Mouse (Mus musculus) C2C12 (cell line): Measurements from ENCODE around the gene Cnot4. TPM values are rescaled to one million over a fixed set of nuclear protein-coding genes. Genes with fewer than 3 reads are reported as not detected.

Source experiments
- H3K27me3 ChIP-seq: one replicate; pipeline ENCODE4 v1.6.1; 2011; ENCODE audit not compliant: control insufficient read depth, insufficient read depth, insufficient read length
- H3K36me3 ChIP-seq: one replicate; pipeline ENCODE4 v1.6.1; 2011; ENCODE audit not compliant: control insufficient read depth, insufficient read depth
- H3K4me3 ChIP-seq: one replicate; pipeline ENCODE4 v1.5.1; 2011; ENCODE audit warnings: mild to moderate bottlenecking, control low read depth; ENCODE audit not compliant: poor library complexity, insufficient read depth, severe bottlenecking
- H3K79me2 ChIP-seq: one replicate; pipeline ENCODE4 v1.6.1; 2011; ENCODE audit not compliant: control insufficient read depth, insufficient read depth
- H3K79me3 ChIP-seq: one replicate; pipeline ENCODE4 v1.6.1; 2011; ENCODE audit warnings: low read depth, control low read depth
- H3ac ChIP-seq: one replicate; pipeline ENCODE3; 2011; ENCODE audit warnings: low read depth; ENCODE audit not compliant: control insufficient read depth, insufficient read length
- CEBPB ChIP-seq: IDR thresholded peaks from one replicate; pipeline ENCODE4 v1.6.1; 2011; ENCODE audit warnings: low read depth, mild to moderate bottlenecking, control low read depth, moderate library complexity
- CTCF ChIP-seq: IDR thresholded peaks from one replicate; pipeline ENCODE4 v1.5.1; 2011; ENCODE audit not compliant: control insufficient read depth, insufficient read depth, insufficient read length
- FOSL1 ChIP-seq: IDR thresholded peaks from one replicate; pipeline ENCODE4 v1.8.0; 2011; ENCODE audit warnings: mild to moderate bottlenecking, low read length; ENCODE audit not compliant: poor library complexity, insufficient read depth, severe bottlenecking
- MAX ChIP-seq: IDR thresholded peaks from one replicate; pipeline ENCODE4 v1.6.1; 2011; ENCODE audit warnings: mild to moderate bottlenecking, control low read depth
- MYOD1 ChIP-seq: IDR thresholded peaks from one replicate; pipeline ENCODE4 v1.6.1; 2011; ENCODE audit warnings: low read depth; ENCODE audit not compliant: control insufficient read depth, insufficient read length
- MYOG ChIP-seq: IDR thresholded peaks from one replicate; pipeline ENCODE4 v1.6.1; 2011; ENCODE audit not compliant: control insufficient read depth, insufficient read length; ENCODE audit errors: extremely low read depth
- USF1 ChIP-seq: IDR thresholded peaks from one replicate; pipeline ENCODE4 v1.6.1; 2011; ENCODE audit warnings: low read depth, mild to moderate bottlenecking, control low read depth, moderate library complexity
- polyA plus RNA-seq: library from polyadenylated mRNA; unstranded; fragments of >200 nt; fragmentation: generic; extraction: Trizol; gene quantifications from one replicate; pipeline ENCODE4 v1.2.1, GENCODE M21; 2012; ENCODE audit warnings: missing spikeins

Gene Cnot4
- polyA plus RNA-seq, 1 experiment: 7.0 TPM

GRCm38 (mm10) chr6:34989263-34989662 lies 144.3 kb downstream of the Cnot4 start:
- TF ChIP-seq FOSL1 (no peak), MAX (no peak), USF1 (no peak), MYOD1 (no peak), MYOG (no peak), CEBPB (no peak)
- Histone ChIP-seq H3K79me3 (no peaks in the 10 kb centered on the region), H3K36me3 (no peaks in the 10 kb centered on the region), H3K4me3 (no peak overlapping the region), H3K79me2 (no peaks in the 10 kb centered on the region), H3ac (no peak overlapping the region), H3K27me3 (no peaks in the 10 kb centered on the region)

- Histone ChIP-seq H3K27me3 (peaks cover 4% of the 10 kb centered on the region), H3K79me2 (no peaks in the 10 kb centered on the region), H3K36me3 (no peaks in the 10 kb centered on the region), H3ac (no peak within 1 kb of the TSS), H3K79me3 (no peaks in the 10 kb centered on the region), H3K4me3 (no peak within 1 kb of the TSS)
- TF ChIP-seq CTCF (no peak), MYOG (no peak), MYOD1 (no peak)
These were observed 145.3 kb downstream of the Cnot4 start, which contains the start of gene Slc23a4 for GRCm38 (mm10) chr6:34988081-34988761. TSS of gene Slc23a4 (minus strand) at chr6:34988404.

- no peaks in the 10 kb centered on the region for H3K79me3 ChIP-seq
- H3K4me3 ChIP-seq: no peak overlapping the region
- no peaks in the 10 kb centered on the region for H3K36me3 ChIP-seq
- TF ChIP-seq MYOG: no peak
- TF ChIP-seq CEBPB: peak; percentile 39
- H3ac ChIP-seq: no peak overlapping the region
- peaks cover 4% of the 10 kb centered on the region for H3K27me3 ChIP-seq
- no peaks in the 10 kb centered on the region for H3K79me2 ChIP-seq
These were observed 146.4 kb downstream of the Cnot4 start for GRCm38 (mm10) chr6:34987085-34987645.

GRCm38 (mm10) chr6:34980661-34981060 lies 152.9 kb downstream of the Cnot4 start:
- no peak for TF ChIP-seq MAX
- TF ChIP-seq MYOG: no peak
- TF ChIP-seq MYOD1: no peak
- no peak for TF ChIP-seq CTCF
- no peak for TF ChIP-seq USF1
- no peak for TF ChIP-seq CEBPB
- no peak for TF ChIP-seq FOSL1
- peaks cover 12% of the 10 kb centered on the region for H3K27me3 ChIP-seq
- no peaks in the 10 kb centered on the region for H3K36me3 ChIP-seq
- H3K79me3 ChIP-seq: no peaks in the 10 kb centered on the region
- H3K79me2 ChIP-seq: no peaks in the 10 kb centered on the region
- H3ac ChIP-seq: no peak overlapping the region
- H3K4me3 ChIP-seq: no peak overlapping the region

- H3K79me2 ChIP-seq: no peaks in the 10 kb centered on the region
- no peaks in the 10 kb centered on the region for H3K79me3 ChIP-seq
- no peaks in the 10 kb centered on the region for H3K36me3 ChIP-seq
- TF ChIP-seq CEBPB (no peak), MYOG (no peak)
- H3ac ChIP-seq: no peak overlapping the region
- no peak overlapping the region for H3K4me3 ChIP-seq
- H3K27me3 ChIP-seq: peaks cover 12% of the 10 kb centered on the region
These were observed 154.2 kb downstream of the Cnot4 start for GRCm38 (mm10) chr6:34979291-34979690.

Other genes with a start within 250 kb of the Cnot4 start
- gene Wdr91, start 222.8 kb downstream of the Cnot4 start, polyA plus RNA-seq: 12.8 TPM
- not detected for gene Stra8, start 213.6 kb downstream of the Cnot4 start, polyA plus RNA-seq
- gene Slc23a4, start 145.3 kb downstream of the Cnot4 start, polyA plus RNA-seq: 0.05 TPM
- gene Nup205, start 43.7 kb upstream of the Cnot4 start, polyA plus RNA-seq: 40.8 TPM
- 0.07 TPM for gene Slc13a4, start 174.4 kb upstream of the Cnot4 start, polyA plus RNA-seq
- 0.13 TPM for gene Fam180a, start 192.4 kb upstream of the Cnot4 start, polyA plus RNA-seq